Mouse (Mus musculus): ENCODE results near the gene Pxylp1. TPM values are rescaled to one million over a fixed set of nuclear protein-coding genes. Genes with fewer than 3 reads are reported as not detected.

The Pxylp1 gene
- polyA plus RNA-seq, 1 experiment from 2014 or later, result 7.5 TPM

Other genes starting within 250 kb of the Pxylp1 start
- 21.1 and 21.4 TPM in 2 replicates for gene Zbtb38, start 139.8 kb downstream of the Pxylp1 start, polyA plus RNA-seq (2015; fragmentation: Nextera tagmentation; extraction: Ambion mirVana)
- gene Spsb4, start 126.2 kb upstream of the Pxylp1 start, polyA plus RNA-seq (2015; fragmentation: Nextera tagmentation; extraction: Ambion mirVana), result 1.7 and 2.2 TPM in 2 replicates
- gene Slc25a36, start 218.5 kb upstream of the Pxylp1 start, polyA plus RNA-seq (2015; fragmentation: Nextera tagmentation; extraction: Ambion mirVana), result 27.1 and 30.1 TPM in 2 replicates